Mouse (Mus musculus): ENCODE data around the gene Zfp553.

- no peak for TF ChIP-seq CTCF (IDR thresholded peaks at IDR 0.05; ENCODE audit: control insufficient read depth, insufficient read depth, insufficient read length)
- no peak for TF ChIP-seq USF1 (IDR thresholded peaks at IDR 0.05; ENCODE audit: low read depth)
- no peak for TF ChIP-seq MAX (IDR thresholded peaks at IDR 0.05)
- no peak for TF ChIP-seq MYOG (IDR thresholded peaks at IDR 0.05; ENCODE audit: control insufficient read depth, extremely low read depth, insufficient read length)
- TF ChIP-seq FOSL1 (IDR thresholded peaks at IDR 0.05; ENCODE audit: insufficient read depth, low read length, poor library complexity, severe bottlenecking): no peak
Measured at GRCm38 (mm10) chr7:127273118-127273923, 40.5 kb downstream of the Zfp553 start.

All from C2C12 (cell line).